Mouse (Mus musculus) myocyte (in vitro differentiated cells): ENCODE results near the gene Il6st. TPM values are rescaled to one million over a fixed set of nuclear protein-coding genes. Genes with fewer than 3 reads are reported as not detected.

Source experiments
- H3K27me3 ChIP-seq: one replicate; pipeline ENCODE4 v1.6.1; 2011; ENCODE audit not compliant: control insufficient read depth, insufficient read depth, insufficient read length
- H3K36me3 ChIP-seq: one replicate; pipeline ENCODE4 v1.6.1; 2011; ENCODE audit not compliant: control insufficient read depth, insufficient read depth
- H3K4me2 ChIP-seq: one replicate; pipeline ENCODE4 v1.6.1; 2011; ENCODE audit warnings: low read depth, control low read depth
- H3K4me3 ChIP-seq: one replicate; pipeline ENCODE4 v1.5.1; 2011; ENCODE audit warnings: mild to moderate bottlenecking, control low read depth, moderate library complexity
- H3K79me2 ChIP-seq: one replicate; pipeline ENCODE4 v1.6.1; 2011; ENCODE audit not compliant: control insufficient read depth, insufficient read depth
- H3ac ChIP-seq: one replicate; pipeline ENCODE4 v1.6.1; 2011; ENCODE audit not compliant: control insufficient read depth, insufficient read length
- CEBPB ChIP-seq: IDR thresholded peaks from 2 replicates; pipeline ENCODE4 v1.6.1; 2011; ENCODE audit warnings: mild to moderate bottlenecking, moderate library complexity; ENCODE audit not compliant: poor library complexity, insufficient read depth, severe bottlenecking
- E2F4 ChIP-seq: IDR thresholded peaks from one replicate; pipeline ENCODE4 v1.6.1; 2011; ENCODE audit warnings: mild to moderate bottlenecking, control low read depth, moderate library complexity; ENCODE audit not compliant: insufficient read depth
- MAX ChIP-seq: IDR thresholded peaks from one replicate; pipeline ENCODE4 v1.6.1; 2011; ENCODE audit warnings: low read depth, mild to moderate bottlenecking, control low read depth
- MYOD1 ChIP-seq, 3 experiments: IDR thresholded peaks; one replicate each; pipeline ENCODE4 v1.6.1; 2011; ENCODE audit warnings: control low read depth in 2 of 3, low read depth in 2 of 3, mild to moderate bottlenecking in 2 of 3, moderate library complexity in 1 of 3; ENCODE audit not compliant: insufficient read length in 2 of 3, control insufficient read depth in 1 of 3
- MYOG ChIP-seq, 3 experiments: IDR thresholded peaks; one replicate each; pipeline ENCODE4 v1.6.1; 2011; ENCODE audit warnings: control low read depth in 2 of 3, low read depth in 2 of 3, mild to moderate bottlenecking in 2 of 3; ENCODE audit not compliant: insufficient read length in 2 of 3, control insufficient read depth in 1 of 3, insufficient read depth in 1 of 3
- POLR2A ChIP-seq: IDR thresholded peaks from one replicate; pipeline ENCODE4 v1.6.1; 2011; ENCODE audit warnings: low read depth, mild to moderate bottlenecking, control low read depth, moderate library complexity; ENCODE audit not compliant: insufficient read length
- POLR2AphosphoS2 ChIP-seq: IDR thresholded peaks from one replicate; pipeline ENCODE4 v1.6.1; 2011; ENCODE audit warnings: low read depth, control low read depth; ENCODE audit not compliant: insufficient read length
- REST ChIP-seq: IDR thresholded peaks from one replicate; pipeline ENCODE4 v1.6.1; 2011; ENCODE audit warnings: mild to moderate bottlenecking, control low read depth, moderate library complexity; ENCODE audit not compliant: insufficient read depth, insufficient read length
- SRF ChIP-seq: IDR thresholded peaks from one replicate; pipeline ENCODE4 v1.6.1; 2011; ENCODE audit warnings: low read depth; ENCODE audit not compliant: control insufficient read depth, insufficient read length
- TCF12 ChIP-seq: IDR thresholded peaks from one replicate; pipeline ENCODE4 v1.6.1; 2011; ENCODE audit warnings: mild to moderate bottlenecking, control low read depth; ENCODE audit not compliant: poor library complexity, insufficient read depth, severe bottlenecking
- TCF3 ChIP-seq: IDR thresholded peaks from one replicate; pipeline ENCODE4 v1.6.1; 2011; ENCODE audit warnings: low read depth, control low read depth; ENCODE audit not compliant: insufficient read length
- USF1 ChIP-seq: IDR thresholded peaks from one replicate; pipeline ENCODE4 v1.6.1; 2011; ENCODE audit warnings: low read depth, mild to moderate bottlenecking, control low read depth, moderate library complexity
- polyA plus RNA-seq: library from polyadenylated mRNA; unstranded; fragments of >200 nt; fragmentation: generic; extraction: Trizol; gene quantifications from one replicate; pipeline ENCODE4 v1.2.1, GENCODE M21; 2012; ENCODE audit warnings: missing spikeins

Il6st gene
- polyA plus RNA-seq, 1 experiment, result 50.6 TPM

GRCm38 (mm10) chr13:112553304-112553703 is 89.4 kb downstream of the Il6st start:
- Histone ChIP-seq H3K4me2 (no peak overlapping the region), H3K4me3 (no peak overlapping the region), H3K36me3 (no peaks in the 10 kb centered on the region), H3ac (no peak overlapping the region), H3K79me2 (no peaks in the 10 kb centered on the region), H3K27me3 (no peaks in the 10 kb centered on the region)
- TF ChIP-seq MYOG (IDR thresholded peaks at IDR 0.05; ENCODE audit: control insufficient read depth in 1 of 3, insufficient read depth in 1 of 3, insufficient read length in 2 of 3, low read depth in 2 of 3) (no peak), POLR2AphosphoS2 (no peak), TCF3 (no peak), POLR2A (no peak), MAX (no peak), TCF12 (no peak), USF1 (no peak), E2F4 (no peak), REST (no peak), MYOD1 (IDR thresholded peaks at IDR 0.05; ENCODE audit: control insufficient read depth in 1 of 3, insufficient read length in 2 of 3, low read depth in 2 of 3) (no peak), CEBPB (no peak), SRF (no peak)

GRCm38 (mm10) chr13:112556501-112556900 is 92.6 kb downstream of the Il6st start:
- no peak overlapping the region for H3K4me3 ChIP-seq
- H3K36me3 ChIP-seq, result no peaks in the 10 kb centered on the region
- no peaks in the 10 kb centered on the region for H3K79me2 ChIP-seq
- H3K27me3 ChIP-seq, result no peaks in the 10 kb centered on the region
- TF ChIP-seq USF1 (no peak), TCF3 (no peak), SRF (no peak), POLR2A (no peak), CEBPB (no peak), E2F4 (no peak), MAX (no peak), MYOG (IDR thresholded peaks at IDR 0.05; ENCODE audit: control insufficient read depth in 1 of 3, insufficient read depth in 1 of 3, insufficient read length in 2 of 3, low read depth in 2 of 3) (no peak), POLR2AphosphoS2 (no peak), REST (no peak), TCF12 (no peak), MYOD1 (IDR thresholded peaks at IDR 0.05; ENCODE audit: control insufficient read depth in 1 of 3, insufficient read length in 2 of 3, low read depth in 2 of 3) (no peak)
- H3K4me2 ChIP-seq, result no peak overlapping the region
- H3ac ChIP-seq, result no peak overlapping the region

Other genes starting within 250 kb of the Il6st start
- 0.59 TPM for gene Ankrd55, start 175.6 kb upstream of the Il6st start, polyA plus RNA-seq
- gene Il31ra, start 130.3 kb downstream of the Il6st start, polyA plus RNA-seq, result not detected
- gene Ddx4, start 188.4 kb downstream of the Il6st start, polyA plus RNA-seq, result not detected
- gene Slc38a9, start 196.7 kb downstream of the Il6st start, polyA plus RNA-seq, result 3.7 TPM